Mouse (Mus musculus): ENCODE data around the gene Rasgef1c. TPM values are rescaled to one million over a fixed set of nuclear protein-coding genes. Genes with fewer than 3 reads are reported as not detected.

Gene Rasgef1c
- polyA plus RNA-seq (2015; fragmentation: Nextera tagmentation; extraction: Ambion mirVana), result 0.08 and 0.21 TPM in 2 replicates

- peak; percentile 41 for DNase-seq (ENCODE audit: low spot score)
Observed at GRCm38 (mm10) chr11:49901659-49902458, at the start of gene Rasgef1c. TSS of gene Rasgef1c (plus strand) at chr11:49901835.

DNA sequence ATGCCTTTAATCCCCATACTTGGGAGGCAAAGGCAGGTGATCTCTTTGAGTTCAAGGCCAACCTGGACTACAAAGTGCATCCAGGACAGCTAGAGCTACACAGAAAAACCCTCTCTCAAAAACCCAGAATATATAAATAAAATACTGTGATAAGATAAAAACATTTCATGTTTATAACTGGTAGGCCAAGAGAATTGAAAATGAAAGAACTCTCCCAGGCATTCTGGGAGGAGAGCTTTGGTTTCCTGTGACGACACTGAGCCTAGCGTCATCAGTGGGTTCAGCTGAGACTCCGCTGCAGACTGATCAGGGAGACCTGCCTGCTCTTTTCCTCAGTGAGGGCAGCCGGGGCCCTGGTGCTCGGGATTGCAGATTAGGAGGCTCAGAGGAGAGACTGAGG, 46.5 kb upstream of the Rasgef1c start:
- DNase-seq (ENCODE audit: low spot score), result no peak

DNA sequence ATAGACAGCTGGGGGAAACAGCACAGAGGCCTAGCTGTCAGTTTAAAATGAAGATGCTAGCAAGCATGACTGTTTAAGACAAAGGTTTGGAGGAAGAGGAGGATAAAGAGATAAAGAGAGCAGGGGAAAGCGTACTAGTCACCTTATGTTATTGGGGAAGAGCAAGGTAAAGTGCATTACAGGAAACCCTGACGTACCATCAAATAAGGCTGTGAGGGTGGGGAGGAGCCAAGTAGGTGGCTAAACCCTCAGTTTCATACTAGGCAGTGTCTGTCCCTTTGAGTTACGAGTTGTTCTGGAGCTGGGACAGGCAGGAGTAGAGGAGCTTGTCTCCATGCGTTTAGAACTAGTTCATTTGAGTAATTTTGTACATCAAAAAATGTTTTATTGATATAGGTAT, 40.5 kb upstream of the Rasgef1c start:
- no peak for DNase-seq (ENCODE audit: low spot score)

GRCm38 (mm10) chr11:49863926-49864325, 37.7 kb upstream of the Rasgef1c start:
- DNase-seq (ENCODE audit: low spot score), result no peak

DNA sequence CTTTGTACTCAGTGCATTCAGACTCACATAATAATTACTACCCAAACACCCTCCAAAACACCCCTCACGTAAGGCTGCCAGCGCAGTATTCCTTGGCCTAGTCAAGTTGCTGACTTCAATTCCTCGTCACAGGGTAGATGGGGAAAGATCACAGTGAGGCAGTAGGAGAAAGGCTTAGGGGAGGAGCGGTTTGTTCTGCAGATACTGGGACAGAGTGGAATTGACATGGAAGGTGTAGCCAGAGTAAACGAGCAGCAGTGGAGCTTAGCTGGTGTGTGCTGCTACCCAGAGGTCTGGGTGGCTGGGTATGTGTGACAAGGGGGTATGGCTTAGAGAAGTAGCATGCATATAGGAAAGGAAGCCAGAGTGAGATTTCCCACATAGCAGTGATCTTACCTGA, 34.3 kb upstream of the Rasgef1c start:
- DNase-seq (ENCODE audit: low spot score), result no peak

- DNase-seq (ENCODE audit: low spot score), result peak; percentile 72
Observed at GRCm38 (mm10) chr11:49869762-49870161, 31.9 kb upstream of the Rasgef1c start.

DNA sequence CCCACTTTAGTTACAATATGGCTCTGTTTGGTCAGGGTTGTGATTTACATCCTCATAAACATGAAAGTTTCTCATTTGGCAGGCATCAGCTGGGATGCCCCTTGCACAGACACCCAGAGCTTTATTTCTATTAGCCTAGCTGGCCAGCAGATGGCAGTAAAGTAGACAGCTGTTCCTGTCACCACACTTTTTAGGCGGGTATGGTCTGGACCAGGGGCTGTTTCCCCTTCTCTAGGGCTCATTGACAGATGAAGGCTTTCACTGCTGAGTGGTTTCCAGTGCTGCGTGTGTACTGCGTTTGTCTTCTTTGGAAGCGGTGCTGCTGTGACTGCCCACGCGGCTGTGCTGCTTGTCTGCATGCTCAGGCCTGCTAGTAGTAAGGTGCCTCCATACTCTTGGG, 29.7 kb upstream of the Rasgef1c start:
- peak; percentile 46 for DNase-seq (ENCODE audit: low spot score)

GRCm38 (mm10) chr11:49872779-49873178, 28.9 kb upstream of the Rasgef1c start:
- no peak for DNase-seq (ENCODE audit: low spot score)

DNA sequence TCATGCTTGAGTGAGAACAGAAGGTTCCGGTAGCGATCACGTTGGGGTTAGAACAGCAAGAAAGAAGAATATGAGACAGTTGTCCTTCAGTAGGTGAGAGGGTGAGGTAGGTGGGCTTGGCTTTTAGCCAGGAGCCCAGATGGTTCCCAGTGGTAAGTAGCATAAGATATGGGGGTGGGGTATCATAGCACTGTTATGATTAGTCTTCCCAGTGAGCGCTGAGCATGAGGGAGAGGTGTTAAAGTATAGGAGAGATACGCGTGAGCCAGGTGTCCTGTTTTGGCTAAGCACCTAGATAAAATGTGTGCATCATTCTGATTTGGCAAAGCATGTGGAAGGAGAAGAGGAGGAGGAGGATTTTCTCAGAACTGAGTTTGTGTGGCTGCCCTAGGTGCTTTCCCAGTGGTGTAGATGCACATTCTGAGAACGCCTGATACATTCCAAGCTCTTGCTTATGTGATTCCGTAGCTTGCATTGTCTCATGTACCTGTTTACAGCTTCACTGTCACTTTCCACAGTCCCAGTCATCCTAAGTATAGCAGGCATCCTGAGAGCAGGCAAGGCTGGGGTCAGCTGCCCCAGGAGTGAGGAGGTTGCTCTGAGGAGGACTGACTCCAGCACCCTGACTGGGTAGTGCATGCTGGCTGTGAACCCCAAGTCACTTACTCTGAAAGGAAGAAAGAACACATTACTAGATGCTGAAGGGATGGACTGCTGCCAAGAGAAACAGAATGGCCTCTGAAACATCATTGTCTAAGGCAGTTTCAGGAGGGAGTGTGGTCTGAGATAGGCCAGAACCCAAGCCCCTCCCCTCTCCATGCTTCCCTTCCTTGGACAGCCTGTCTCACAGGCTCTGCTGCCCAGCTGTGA, 24.5 kb upstream of the Rasgef1c start:
- DNase-seq (ENCODE audit: low spot score), result no peak

DNA sequence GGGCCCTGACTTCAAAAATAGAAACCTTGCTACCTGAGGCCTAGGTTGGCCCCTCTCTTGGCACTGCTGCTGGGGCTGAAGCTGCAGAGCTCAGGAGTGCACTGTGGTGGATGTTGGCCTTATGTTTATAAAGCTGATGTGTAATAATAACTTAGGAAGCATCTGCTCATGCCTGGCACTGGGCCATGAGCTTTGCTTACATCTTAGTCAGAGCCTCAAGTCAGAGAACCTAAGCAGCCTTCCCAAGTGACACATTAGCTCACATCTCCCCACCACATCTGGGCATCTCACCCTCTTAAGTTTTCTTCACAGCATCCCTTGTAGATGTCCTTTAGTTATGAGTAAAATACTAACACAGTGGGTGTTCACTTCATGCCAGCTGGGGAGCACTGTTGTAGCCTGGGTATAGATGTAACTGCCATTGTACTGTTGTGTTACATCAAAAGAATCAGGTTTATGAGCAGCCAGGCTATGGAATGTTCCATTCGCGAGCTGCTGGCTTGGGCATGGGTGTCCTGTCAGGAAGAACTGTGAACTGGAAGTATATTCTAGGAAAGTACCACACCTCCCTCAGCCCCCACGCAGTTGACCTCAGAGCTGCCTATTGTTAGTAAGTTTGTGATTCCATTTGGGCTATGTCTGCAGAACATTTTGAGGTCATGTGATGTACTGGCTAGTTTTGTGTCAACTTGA, 21.5 kb upstream of the Rasgef1c start:
- DNase-seq (ENCODE audit: low spot score), result no peak

DNA sequence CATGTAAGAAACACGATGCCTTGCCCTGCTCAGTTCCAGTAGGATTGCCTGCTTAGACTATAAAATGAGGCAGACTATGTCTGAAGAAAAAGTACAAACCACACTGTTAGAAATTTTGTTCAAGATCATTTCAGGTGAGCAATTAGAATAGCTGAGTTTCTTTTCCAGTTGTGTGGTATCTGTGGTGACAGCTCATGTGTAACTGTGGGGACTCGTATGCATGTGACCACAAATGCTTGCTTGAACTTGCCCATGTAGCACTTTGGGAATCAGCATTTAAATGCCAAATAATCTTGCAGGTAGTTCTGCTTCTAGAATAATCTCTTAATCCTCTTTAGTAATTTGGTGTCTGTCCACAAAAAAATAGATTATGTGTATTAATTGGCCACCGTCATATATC, 18.2 kb upstream of the Rasgef1c start:
- DNase-seq (ENCODE audit: low spot score), result no peak

GRCm38 (mm10) chr11:49888469-49888868, 13.2 kb upstream of the Rasgef1c start:
- no peak for DNase-seq (ENCODE audit: low spot score)

DNA sequence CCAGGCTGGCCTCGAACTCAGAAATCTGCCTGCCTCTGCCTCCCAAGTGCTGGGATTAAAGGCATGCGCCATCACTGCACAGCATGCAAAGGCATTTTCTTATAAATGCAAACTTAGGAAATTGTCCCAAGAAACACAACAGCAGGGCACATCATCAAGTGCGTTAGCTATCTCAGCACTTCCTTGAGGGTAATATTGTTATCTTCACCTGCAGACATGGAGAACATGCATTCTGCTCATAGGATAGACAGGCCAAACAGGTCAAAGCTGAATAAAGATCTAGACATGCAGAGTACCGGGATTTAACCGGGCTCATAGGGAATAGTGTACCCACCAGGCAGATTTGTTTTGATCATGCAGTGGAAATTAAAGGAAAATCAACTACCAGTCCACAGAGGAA, 9.6 kb upstream of the Rasgef1c start:
- no peak for DNase-seq (ENCODE audit: low spot score)

- DNase-seq (ENCODE audit: low spot score), result no peak
Observed at GRCm38 (mm10) chr11:49893806-49894205, 7.8 kb upstream of the Rasgef1c start.

DNA sequence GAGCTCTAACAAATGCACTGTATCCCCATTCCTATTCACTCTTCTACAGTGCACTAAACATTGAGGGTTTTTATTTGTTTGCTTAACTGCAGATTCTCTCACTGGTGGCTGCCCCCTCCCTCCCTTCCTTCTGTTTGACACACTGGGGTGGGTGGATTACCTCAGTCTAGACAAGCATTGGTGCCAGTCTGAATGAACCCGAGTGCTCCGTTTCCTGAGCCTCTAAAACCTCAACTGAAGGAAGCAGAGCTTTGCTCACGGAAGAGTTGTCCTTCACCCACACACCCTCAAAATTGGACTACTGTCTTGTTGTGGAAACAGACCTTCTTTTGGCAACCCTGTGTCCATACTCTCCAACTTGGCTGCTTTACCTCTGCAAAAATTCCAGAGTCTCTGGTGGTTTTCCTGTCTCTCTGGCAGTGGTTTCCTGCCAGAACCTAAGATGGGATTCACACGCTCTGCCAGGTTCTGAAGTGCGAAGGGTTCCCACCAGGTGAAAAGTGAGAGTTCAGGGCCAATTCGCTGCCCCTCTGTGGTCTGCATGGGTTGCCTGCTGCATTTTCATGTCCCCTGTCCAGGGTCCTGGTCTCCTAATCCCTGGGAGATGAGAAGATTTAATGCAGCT, 5.6 kb upstream of the Rasgef1c start:
- no peak for DNase-seq (ENCODE audit: low spot score)

DNA sequence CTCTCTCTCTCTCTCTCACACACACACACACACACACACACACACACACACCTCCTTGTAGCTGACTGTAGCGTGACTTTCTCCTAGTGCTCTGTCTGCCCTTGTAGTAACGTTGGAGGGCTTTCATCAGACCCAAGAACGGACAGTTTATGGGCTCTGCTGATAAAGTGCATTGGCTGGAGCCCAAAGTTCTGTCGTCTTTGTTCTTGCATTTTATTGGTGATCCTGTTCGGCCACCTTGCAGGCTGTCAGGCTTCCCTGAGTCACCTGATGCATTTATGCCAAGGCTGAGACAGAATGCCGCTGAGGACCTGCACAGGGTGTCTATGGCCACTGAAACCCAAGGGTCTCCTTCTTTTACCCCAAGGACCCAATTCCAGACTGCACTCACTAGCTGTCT, 1.6 kb upstream of the Rasgef1c start:
- DNase-seq (ENCODE audit: low spot score), result no peak

GRCm38 (mm10) chr11:49900962-49901658, 525 bp upstream of the Rasgef1c start:
- no peak for DNase-seq (ENCODE audit: low spot score)

DNA sequence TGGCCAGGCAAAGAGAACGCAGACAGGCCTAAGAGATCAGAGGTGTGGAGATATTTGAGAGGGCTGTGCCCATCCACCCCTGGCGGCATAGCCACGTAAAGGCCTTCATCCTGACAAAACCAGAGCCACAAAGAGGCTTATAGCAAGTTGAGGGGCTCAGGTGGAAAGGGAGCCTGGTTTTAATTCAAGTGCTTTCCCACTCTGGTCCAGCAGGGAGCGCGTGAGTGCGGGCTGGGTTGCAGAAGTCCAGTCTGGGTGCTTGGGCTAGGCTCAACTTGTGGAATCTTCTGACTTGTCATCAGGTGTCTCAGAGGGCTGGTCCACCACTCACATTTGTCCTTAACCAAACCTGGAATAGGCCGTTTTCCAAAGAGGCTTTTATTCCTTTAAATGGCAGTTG, 1.7 kb downstream of the Rasgef1c start:
- peak; percentile 39 for DNase-seq (ENCODE audit: low spot score)

- DNase-seq (ENCODE audit: low spot score), result no peak
Observed at GRCm38 (mm10) chr11:49918521-49919180, 17.0 kb downstream of the Rasgef1c start.

DNA sequence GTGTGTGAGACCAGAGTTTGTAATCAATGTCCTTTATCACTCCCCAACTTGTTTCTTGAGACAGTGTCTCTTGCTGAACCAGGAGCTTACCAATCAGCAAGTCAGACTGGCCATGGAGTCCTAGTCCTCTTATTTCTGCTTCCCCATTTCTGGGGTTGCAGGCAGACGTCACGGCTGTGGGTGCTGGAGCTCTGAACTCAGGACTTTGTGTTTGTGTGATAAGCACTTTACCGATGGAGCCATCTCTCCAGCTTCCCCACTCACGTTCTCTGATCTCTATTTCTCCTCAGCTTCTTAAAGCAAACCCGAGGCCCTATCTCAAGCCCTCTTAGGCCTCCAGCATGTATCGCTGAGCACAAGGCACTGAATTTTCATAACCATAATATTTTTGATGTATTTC, 17.7 kb downstream of the Rasgef1c start:
- no peak for DNase-seq (ENCODE audit: low spot score)

All from thymus, postnatal 0 days (tissue).